Mouse (Mus musculus): ENCODE data around the gene Mvb12b. TPM values are rescaled to one million over a fixed set of nuclear protein-coding genes. Genes with fewer than 3 reads are reported as not detected.

Mvb12b gene
- polyA plus RNA-seq, 1 experiment from 2014 or later = 43.7 TPM

GRCm38 (mm10) chr2:33805640-33806039 lies 82.1 kb downstream of the Mvb12b start:
- no peak for ATAC-seq (ENCODE audit: insufficient read depth, low FRiP score, low TSS enrichment)
- H3K27me3 ChIP-seq (ENCODE audit: control insufficient read depth, insufficient read depth, low read length) = no peaks in the 10 kb centered on the region
- H3K9ac ChIP-seq (ENCODE audit: low read length) = no peak overlapping the region
- no peaks in the 10 kb centered on the region for H3K9me3 ChIP-seq (ENCODE audit: control insufficient read depth, low read length)
- H3K36me3 ChIP-seq (ENCODE audit: control insufficient read depth, insufficient read depth, low read length) = peaks cover 2% of the 10 kb centered on the region; the same call in 1 of the 2 replicates
- H3K4me1 ChIP-seq (ENCODE audit: control insufficient read depth, insufficient read depth, low read length) = peaks cover 17% of the 10 kb centered on the region
- WGBS = 81% methylated on average over 11 of the region's 11 CpGs
- no peak overlapping the region for H3K4me3 ChIP-seq (ENCODE audit: low read depth, low read length)
- H3K4me2 ChIP-seq (ENCODE audit: low read depth) = no peak overlapping the region
- H3K27ac ChIP-seq (ENCODE audit: low read depth, low read length) = no peak overlapping the region
- DNase-seq (ENCODE audit: low spot score) = no peak

GRCm38 (mm10) chr2:33803717-33804214 lies 84.0 kb downstream of the Mvb12b start:
- Histone ChIP-seq H3K9me3 (ENCODE audit: control insufficient read depth, low read length) (no peaks in the 10 kb centered on the region), H3K27ac (ENCODE audit: low read depth, low read length) (no peak overlapping the region), H3K4me2 (ENCODE audit: low read depth) (no peak overlapping the region), H3K4me3 (ENCODE audit: low read depth, low read length) (no peak overlapping the region), H3K9ac (ENCODE audit: low read length) (no peak overlapping the region), H3K27me3 (ENCODE audit: control insufficient read depth, insufficient read depth, low read length) (no peaks in the 10 kb centered on the region), H3K4me1 (ENCODE audit: control insufficient read depth, insufficient read depth, low read length) (no peaks in the 10 kb centered on the region), H3K36me3 (ENCODE audit: control insufficient read depth, insufficient read depth, low read length) (peaks cover 2% of the 10 kb centered on the region; the same call in 1 of the 2 replicates)
- no peak for DNase-seq (ENCODE audit: low spot score)
- ATAC-seq (ENCODE audit: insufficient read depth, low FRiP score, low TSS enrichment) = no peak
- 79% methylated on average over 4 of the region's 4 CpGs for WGBS

GRCm38 (mm10) chr2:33803083-33803615 lies 84.6 kb downstream of the Mvb12b start:
- Histone ChIP-seq H3K9me3 (ENCODE audit: control insufficient read depth, low read length) (no peaks in the 10 kb centered on the region), H3K27ac (ENCODE audit: low read depth, low read length) (no peak overlapping the region), H3K9ac (ENCODE audit: low read length) (no peak overlapping the region), H3K36me3 (ENCODE audit: control insufficient read depth, insufficient read depth, low read length) (peaks cover 2% of the 10 kb centered on the region; the same call in 1 of the 2 replicates), H3K4me3 (ENCODE audit: low read depth, low read length) (no peak overlapping the region), H3K27me3 (ENCODE audit: control insufficient read depth, insufficient read depth, low read length) (no peaks in the 10 kb centered on the region), H3K4me2 (ENCODE audit: low read depth) (no peak overlapping the region), H3K4me1 (ENCODE audit: control insufficient read depth, insufficient read depth, low read length) (no peaks in the 10 kb centered on the region; the same call in 1 of the 2 replicates)
- ATAC-seq (ENCODE audit: insufficient read depth, low FRiP score, low TSS enrichment) = no peak
- WGBS = 91% methylated on average over 12 of the region's 12 CpGs
- DNase-seq (ENCODE audit: low spot score) = no peak

GRCm38 (mm10) chr2:33801760-33802159 lies 86.0 kb downstream of the Mvb12b start:
- Histone ChIP-seq H3K4me1 (ENCODE audit: control insufficient read depth, insufficient read depth, low read length) (no peaks in the 10 kb centered on the region; the same call in 1 of the 2 replicates), H3K36me3 (ENCODE audit: control insufficient read depth, insufficient read depth, low read length) (peaks cover 2% of the 10 kb centered on the region; the same call in 1 of the 2 replicates), H3K9me3 (ENCODE audit: control insufficient read depth, low read length) (no peaks in the 10 kb centered on the region), H3K27me3 (ENCODE audit: control insufficient read depth, insufficient read depth, low read length) (no peaks in the 10 kb centered on the region), H3K4me3 (ENCODE audit: low read depth, low read length) (no peak overlapping the region), H3K4me2 (ENCODE audit: low read depth) (no peak overlapping the region), H3K9ac (ENCODE audit: low read length) (no peak overlapping the region), H3K27ac (ENCODE audit: low read depth, low read length) (no peak overlapping the region)
- ATAC-seq (ENCODE audit: insufficient read depth, low FRiP score, low TSS enrichment) = no peak
- DNase-seq (ENCODE audit: low spot score) = no peak
- 57% methylated on average over 13 of the region's 13 CpGs for WGBS

GRCm38 (mm10) chr2:33801336-33801735 lies 86.4 kb downstream of the Mvb12b start:
- DNase-seq (ENCODE audit: low spot score) (no peak), ATAC-seq (ENCODE audit: insufficient read depth, low FRiP score, low TSS enrichment) (no peak)
- H3K9ac ChIP-seq (ENCODE audit: low read length) = no peak overlapping the region; the same call in 1 of the 2 replicates
- no peak overlapping the region for H3K4me2 ChIP-seq (ENCODE audit: low read depth)
- WGBS = 64% methylated on average over 8 of the region's 8 CpGs
- no peaks in the 10 kb centered on the region; the same call in 1 of the 2 replicates for H3K4me1 ChIP-seq (ENCODE audit: control insufficient read depth, insufficient read depth, low read length)
- H3K27ac ChIP-seq (ENCODE audit: low read depth, low read length) = no peak overlapping the region
- no peaks in the 10 kb centered on the region for H3K9me3 ChIP-seq (ENCODE audit: control insufficient read depth, low read length)
- no peaks in the 10 kb centered on the region for H3K27me3 ChIP-seq (ENCODE audit: control insufficient read depth, insufficient read depth, low read length)
- H3K4me3 ChIP-seq (ENCODE audit: low read depth, low read length) = no peak overlapping the region
- H3K36me3 ChIP-seq (ENCODE audit: control insufficient read depth, insufficient read depth, low read length) = peaks cover 2% of the 10 kb centered on the region; the same call in 1 of the 2 replicates

- Histone ChIP-seq H3K4me3 (ENCODE audit: low read depth, low read length) (no peak overlapping the region), H3K9ac (ENCODE audit: low read length) (no peak overlapping the region), H3K27me3 (ENCODE audit: control insufficient read depth, insufficient read depth, low read length) (no peaks in the 10 kb centered on the region), H3K9me3 (ENCODE audit: control insufficient read depth, low read length) (no peaks in the 10 kb centered on the region), H3K36me3 (ENCODE audit: control insufficient read depth, insufficient read depth, low read length) (peaks cover 2% of the 10 kb centered on the region; the same call in 1 of the 2 replicates), H3K4me2 (ENCODE audit: low read depth) (no peak overlapping the region), H3K27ac (ENCODE audit: low read depth, low read length) (no peak overlapping the region), H3K4me1 (ENCODE audit: control insufficient read depth, insufficient read depth, low read length) (no peaks in the 10 kb centered on the region; the same call in 1 of the 2 replicates)
- ATAC-seq (ENCODE audit: insufficient read depth, low FRiP score, low TSS enrichment) = no peak
- DNase-seq (ENCODE audit: low spot score) = no peak
- WGBS = 89% methylated on average over 6 of the region's 6 CpGs
Measured at GRCm38 (mm10) chr2:33800221-33800620, 87.5 kb downstream of the Mvb12b start.

GRCm38 (mm10) chr2:33795716-33796472 lies 91.9 kb downstream of the Mvb12b start:
- H3K4me1 ChIP-seq (ENCODE audit: control insufficient read depth, insufficient read depth, low read length) = no peaks in the 10 kb centered on the region; the same call in 1 of the 2 replicates
- H3K9me3 ChIP-seq (ENCODE audit: control insufficient read depth, low read length) = no peaks in the 10 kb centered on the region
- no peak overlapping the region for H3K9ac ChIP-seq (ENCODE audit: low read length)
- H3K27me3 ChIP-seq (ENCODE audit: control insufficient read depth, insufficient read depth, low read length) = no peaks in the 10 kb centered on the region
- H3K36me3 ChIP-seq (ENCODE audit: control insufficient read depth, insufficient read depth, low read length) = no peaks in the 10 kb centered on the region; the same call in 1 of the 2 replicates
- no peak overlapping the region for H3K4me2 ChIP-seq (ENCODE audit: low read depth)
- DNase-seq (ENCODE audit: low spot score) (no peak), ATAC-seq (ENCODE audit: insufficient read depth, low FRiP score, low TSS enrichment) (no peak)
- H3K4me3 ChIP-seq (ENCODE audit: low read depth, low read length) = no peak overlapping the region
- H3K27ac ChIP-seq (ENCODE audit: low read depth, low read length) = no peak overlapping the region
- 77% methylated on average over 15 of the region's 15 CpGs for WGBS

- Histone ChIP-seq H3K36me3 (ENCODE audit: control insufficient read depth, insufficient read depth, low read length) (no peaks in the 10 kb centered on the region; the same call in 1 of the 2 replicates), H3K9ac (ENCODE audit: low read length) (no peak overlapping the region), H3K27ac (ENCODE audit: low read depth, low read length) (no peak overlapping the region), H3K9me3 (ENCODE audit: control insufficient read depth, low read length) (no peaks in the 10 kb centered on the region), H3K4me3 (ENCODE audit: low read depth, low read length) (no peak overlapping the region), H3K4me2 (ENCODE audit: low read depth) (no peak overlapping the region), H3K27me3 (ENCODE audit: control insufficient read depth, insufficient read depth, low read length) (no peaks in the 10 kb centered on the region), H3K4me1 (ENCODE audit: control insufficient read depth, insufficient read depth, low read length) (no peaks in the 10 kb centered on the region; the same call in 1 of the 2 replicates)
- WGBS = 89% methylated on average over 7 of the region's 7 CpGs
- ATAC-seq (ENCODE audit: insufficient read depth, low FRiP score, low TSS enrichment) (no peak), DNase-seq (ENCODE audit: low spot score) (no peak)
Measured at GRCm38 (mm10) chr2:33795001-33795580, 92.7 kb downstream of the Mvb12b start.
